Mouse (Mus musculus): ENCODE data around the gene CT030661.1. TPM values are rescaled to one million over a fixed set of nuclear protein-coding genes. Genes with fewer than 3 reads are reported as not detected.

The CT030661.1 gene
- polyA plus RNA-seq (2021; fragmentation: Nextera tagmentation), result 4.8 and 5.0 TPM in 2 replicates
- long read RNA-seq, experiment 1, transcript CT030661.1-201 (6 exons, 3,474 nt), result major isoform, 12 of 21 reads
- long read RNA-seq, experiment 1, partial matches to known transcripts, result 4 of 21 reads
- long read RNA-seq, experiment 1, other reads (novel, unspliced or antisense), result 5 of 21 reads
- long read RNA-seq, experiment 2, transcript CT030661.1-201 (6 exons, 3,474 nt), result major isoform, 26 of 76 reads
- long read RNA-seq, experiment 2, partial matches to known transcripts, result 1 of 76 reads
- long read RNA-seq, experiment 2, other reads (novel, unspliced or antisense), result 49 of 76 reads

DNA sequence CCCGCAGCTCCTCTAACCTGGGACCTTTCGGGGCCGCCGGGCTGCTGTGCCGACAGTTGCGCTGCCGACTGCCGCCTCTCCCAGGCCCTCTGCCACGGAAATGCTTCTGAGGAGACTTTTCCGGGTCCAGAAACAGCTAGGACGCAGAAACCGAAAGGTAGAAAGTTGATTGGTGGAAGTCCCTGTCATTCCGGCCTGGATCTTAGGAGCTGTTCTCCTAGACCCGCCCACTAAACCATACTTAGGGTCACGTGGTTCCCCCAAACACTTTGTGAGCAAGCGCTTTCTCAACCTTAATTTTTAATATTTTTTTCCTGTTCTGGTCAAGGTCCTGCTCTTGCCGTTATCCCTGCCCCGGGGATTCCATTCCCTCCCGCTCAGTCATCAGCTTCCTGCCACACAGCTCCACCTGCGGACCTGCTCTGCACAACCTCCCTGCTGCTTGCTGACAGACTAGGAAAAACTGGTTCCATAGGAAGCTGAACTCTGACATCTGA is at the start of gene CT030661.1:
Gene CT030661.1 (minus strand): TSS at position 108 of the 497 bp plus-strand sequence.

GRCm38 (mm10) chr17:22361101-22361781 is 46.6 kb upstream of the CT030661.1 start, which contains the start of the genes Zfp944 and Zfp758:
Gene Zfp944 (minus strand): TSS chr17:22361400.
Gene Zfp758 (plus strand): TSS chr17:22361453.

Other genes with a start within 250 kb of the CT030661.1 start
- 0.30 and 0.49 TPM in 2 replicates for gene Zfp947, start 148.6 kb downstream of the CT030661.1 start, polyA plus RNA-seq (2021; fragmentation: Nextera tagmentation)
- 2.0 and 2.4 TPM in 2 replicates for gene Zfp994, start 89.2 kb downstream of the CT030661.1 start, polyA plus RNA-seq (2021; fragmentation: Nextera tagmentation)
- gene Zfp944, start 46.6 kb upstream of the CT030661.1 start, polyA plus RNA-seq (2021; fragmentation: Nextera tagmentation), result 6.4 and 6.6 TPM in 2 replicates
- 4.1 and 4.2 TPM in 2 replicates for gene Zfp758, start 46.6 kb upstream of the CT030661.1 start, polyA plus RNA-seq (2021; fragmentation: Nextera tagmentation)
- gene Zfp946, start 109.4 kb upstream of the CT030661.1 start, polyA plus RNA-seq (2021; fragmentation: Nextera tagmentation), result 3.8 and 4.2 TPM in 2 replicates

All from layer of hippocampus, adult 6 months (tissue).